Mouse (Mus musculus): ENCODE measurements around the gene Ctu2. TPM values are rescaled to one million over a fixed set of nuclear protein-coding genes. Genes with fewer than 3 reads are reported as not detected.

Gene Ctu2
- polyA plus RNA-seq, 1 experiment from 2014 or later, result 37.1 TPM

DNA sequence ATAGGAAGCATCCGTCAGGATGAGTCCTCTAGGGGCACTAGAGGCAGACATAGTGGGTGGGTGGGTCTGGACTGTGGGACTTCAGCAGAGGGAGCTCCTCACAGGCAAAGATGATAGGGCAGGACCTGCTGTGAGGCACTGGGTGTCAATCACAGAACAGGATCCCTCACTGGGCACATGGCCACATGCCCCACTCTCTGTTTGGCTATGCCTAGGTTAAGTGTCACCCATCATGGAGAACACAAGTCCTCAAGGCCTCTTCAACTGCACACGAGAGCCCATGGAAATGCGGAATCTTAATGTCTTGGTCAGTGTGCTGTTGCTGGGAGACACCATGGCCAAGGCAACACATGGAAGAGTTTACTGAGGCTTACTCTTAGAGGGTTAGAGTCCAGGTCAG is 52.0 kb downstream of the Ctu2 start:
- peaks cover 84% of the 10 kb centered on the region for H3K4me1 ChIP-seq
- ATAC-seq, result no peak
- no peak overlapping the region for H3K9ac ChIP-seq
- H3K27me3 ChIP-seq (replicated peaks), result no peaks in the 10 kb centered on the region
- H3K27ac ChIP-seq, result peak overlapping the region; percentile 81; the same call in 1 of the 2 replicates
- WGBS (ENCODE audit: insufficient replicate concordance), result 86% methylated on average over 3 of the region's 3 CpGs
- H3K9me3 ChIP-seq (replicated peaks), result no peaks in the 10 kb centered on the region
- no peak overlapping the region for H3K4me2 ChIP-seq
- peaks cover 69% of the 10 kb centered on the region for H3K36me3 ChIP-seq
- H3K4me3 ChIP-seq, result no peak overlapping the region

DNA sequence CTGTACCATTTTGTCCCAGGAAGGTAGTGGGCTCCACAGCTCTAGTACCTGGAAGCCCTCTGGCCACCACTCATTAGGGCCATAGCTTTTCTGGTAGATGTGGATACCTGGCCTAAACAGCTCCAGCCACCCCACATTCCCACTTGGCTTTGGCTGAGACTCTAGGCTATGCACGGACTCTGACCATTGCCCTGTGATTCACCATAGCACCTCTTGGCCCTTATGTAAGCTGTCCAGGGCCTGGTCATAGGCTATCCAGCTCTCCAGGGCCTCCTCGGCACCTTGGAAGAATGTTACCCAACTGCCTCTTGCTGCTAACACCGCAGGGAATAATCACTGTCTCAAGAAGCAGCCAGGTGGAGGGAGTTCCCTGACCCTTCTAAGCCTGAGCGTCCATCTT is 53.2 kb downstream of the Ctu2 start:
- H3K4me2 ChIP-seq, result no peak overlapping the region
- H3K36me3 ChIP-seq, result peaks cover 65% of the 10 kb centered on the region
- H3K9me3 ChIP-seq (replicated peaks), result no peaks in the 10 kb centered on the region
- no peak for ATAC-seq
- H3K27me3 ChIP-seq (replicated peaks), result no peaks in the 10 kb centered on the region
- H3K27ac ChIP-seq, result no peak overlapping the region
- H3K4me1 ChIP-seq, result peaks cover 83% of the 10 kb centered on the region
- WGBS (ENCODE audit: insufficient replicate concordance), result 87% methylated on average over 4 of the region's 4 CpGs
- no peak overlapping the region for H3K4me3 ChIP-seq
- no peak overlapping the region for H3K9ac ChIP-seq

DNA sequence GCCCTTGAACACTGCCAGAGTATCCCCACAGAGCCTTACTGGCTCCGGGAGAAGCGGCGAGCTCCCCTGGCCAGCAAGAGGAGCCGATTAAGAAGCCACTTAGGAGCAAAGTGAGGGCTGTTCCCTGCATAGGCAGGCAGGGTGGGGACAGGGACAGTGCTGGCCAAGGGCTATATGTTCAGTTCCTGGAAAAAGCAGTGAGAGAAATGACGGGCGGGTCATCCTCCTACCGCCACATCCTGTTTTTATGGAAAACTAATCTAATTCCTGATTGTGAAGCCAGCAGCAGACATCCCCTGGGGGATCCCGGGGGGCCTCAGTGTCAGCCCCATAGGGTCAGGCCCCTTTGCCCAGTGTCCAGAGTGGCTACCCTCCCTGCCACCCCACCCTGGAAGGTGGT is 55.4 kb downstream of the Ctu2 start:
- H3K4me1 ChIP-seq, result peaks cover 79% of the 10 kb centered on the region
- peak overlapping the region; percentile 32; the same call in 1 of the 2 replicates for H3K27ac ChIP-seq
- no peak for ATAC-seq

More for the DNA sequence above, 55.4 kb downstream of the Ctu2 start:
- Histone ChIP-seq H3K4me3 (no peak overlapping the region), H3K4me2 (no peak overlapping the region), H3K9ac (no peak overlapping the region), H3K36me3 (peaks cover 79% of the 10 kb centered on the region), H3K9me3 (replicated peaks) (no peaks in the 10 kb centered on the region), H3K27me3 (replicated peaks) (no peaks in the 10 kb centered on the region)
- WGBS (ENCODE audit: insufficient replicate concordance), result 80% methylated on average over 8 of the region's 8 CpGs

Small RNAs within 50 kb of the gene (microRNA-seq; reads per million reads assigned to microRNA genes)
- gene Gm24366, result not detected

Other genes with a start within 250 kb of the Ctu2 start
- gene Zfpm1, start 194.0 kb upstream of the Ctu2 start, polyA plus RNA-seq (2016; fragmentation: Nextera tagmentation; extraction: Ambion mirVana), result 27.6 and 28.4 TPM in 2 replicates
- gene Trhr2, start 115.4 kb upstream of the Ctu2 start, polyA plus RNA-seq (2016; fragmentation: Nextera tagmentation; extraction: Ambion mirVana), result not detected in 2 replicates
- gene Zc3h18, start 99.5 kb upstream of the Ctu2 start, polyA plus RNA-seq (2016; fragmentation: Nextera tagmentation; extraction: Ambion mirVana), result 48.7 and 49.1 TPM in 2 replicates
- gene Il17c, start 54.1 kb upstream of the Ctu2 start, polyA plus RNA-seq (2016; fragmentation: Nextera tagmentation; extraction: Ambion mirVana), result not detected in 2 replicates
- 149 and 160 TPM in 2 replicates for gene Cyba, start 43.2 kb upstream of the Ctu2 start, polyA plus RNA-seq (2016; fragmentation: Nextera tagmentation; extraction: Ambion mirVana)
- gene Mvd, start 32.7 kb upstream of the Ctu2 start, polyA plus RNA-seq (2016; fragmentation: Nextera tagmentation; extraction: Ambion mirVana), result 29.3 and 31.4 TPM in 2 replicates
- 0.18 and 0.36 TPM in 2 replicates for gene Snai3, start 15.4 kb upstream of the Ctu2 start, polyA plus RNA-seq (2016; fragmentation: Nextera tagmentation; extraction: Ambion mirVana)
- gene Rnf166, start 79 bp upstream of the Ctu2 start, polyA plus RNA-seq (2016; fragmentation: Nextera tagmentation; extraction: Ambion mirVana), result 16.6 and 17.3 TPM in 2 replicates
- gene Piezo1, start 75.2 kb downstream of the Ctu2 start, polyA plus RNA-seq (2016; fragmentation: Nextera tagmentation; extraction: Ambion mirVana), result 21.7 and 24.4 TPM in 2 replicates
- gene Cdt1, start 91.9 kb downstream of the Ctu2 start, polyA plus RNA-seq (2016; fragmentation: Nextera tagmentation; extraction: Ambion mirVana), result 65.7 and 66.8 TPM in 2 replicates
- gene Aprt, start 100.8 kb downstream of the Ctu2 start, polyA plus RNA-seq (2016; fragmentation: Nextera tagmentation; extraction: Ambion mirVana), result 226 and 253 TPM in 2 replicates
- 4.6 TPM in 2 replicates for gene Galns, start 135.3 kb downstream of the Ctu2 start, polyA plus RNA-seq (2016; fragmentation: Nextera tagmentation; extraction: Ambion mirVana)
- 27.2 and 30.0 TPM in 2 replicates for gene Trappc2l, start 135.5 kb downstream of the Ctu2 start, polyA plus RNA-seq (2016; fragmentation: Nextera tagmentation; extraction: Ambion mirVana)
- not detected in 2 replicates for gene Pabpn1l, start 146.6 kb downstream of the Ctu2 start, polyA plus RNA-seq (2016; fragmentation: Nextera tagmentation; extraction: Ambion mirVana)
- gene Cbfa2t3, start 223.0 kb downstream of the Ctu2 start, polyA plus RNA-seq (2016; fragmentation: Nextera tagmentation; extraction: Ambion mirVana), result 7.7 and 8.0 TPM in 2 replicates

All from liver, embryonic 12.5 days (tissue).